Mouse (Mus musculus): ENCODE measurements around the gene Tctex1d1. TPM values are rescaled to one million over a fixed set of nuclear protein-coding genes. Genes with fewer than 3 reads are reported as not detected.

Tctex1d1 gene
- polyA plus RNA-seq, 1 experiment from 2014 or later: 0.76 TPM

DNA sequence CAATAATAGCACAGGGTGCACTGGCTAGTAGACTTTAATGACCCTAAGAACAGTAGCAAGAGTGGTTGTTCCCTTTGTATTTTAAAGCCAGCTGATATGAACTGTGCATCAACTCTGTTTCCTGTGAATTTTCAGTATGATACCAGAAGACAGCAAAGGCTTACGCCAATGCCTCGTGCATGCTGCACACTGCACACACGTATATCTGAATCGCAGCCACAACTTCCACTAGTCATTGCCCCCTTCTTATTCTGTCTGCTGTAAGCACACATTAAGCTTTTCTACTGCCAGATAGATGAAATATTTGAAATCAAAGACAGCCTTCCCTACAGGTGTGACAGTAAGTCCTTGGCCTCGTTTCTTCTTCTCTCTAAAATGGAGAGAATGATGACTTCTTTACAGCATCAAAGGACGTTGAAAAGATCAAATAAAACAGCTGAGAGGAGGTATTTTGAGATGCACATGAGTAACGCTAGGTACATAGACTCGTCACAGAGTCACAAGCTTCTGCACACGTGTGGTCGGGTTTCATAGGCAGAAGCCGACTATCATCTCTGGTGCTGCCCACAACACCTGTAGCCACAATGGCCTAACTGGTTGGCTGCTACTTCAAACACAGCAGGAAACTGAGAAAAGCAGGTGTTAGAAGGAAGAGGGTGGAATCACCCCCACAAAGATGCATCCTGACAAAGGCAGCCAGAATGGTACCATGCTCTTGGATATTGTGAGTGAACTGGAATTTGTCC is 12.4 kb downstream of the Tctex1d1 start:
- WGBS: 88% methylated on average over 11 of the region's 11 CpGs
- Histone ChIP-seq H3K9ac (ENCODE audit: low read length) (no peak overlapping the region), H3K4me2 (ENCODE audit: low read length) (no peak overlapping the region), H3K36me3 (ENCODE audit: control insufficient read depth, insufficient read depth, low read length) (no peaks in the 10 kb centered on the region), H3K4me3 (ENCODE audit: low read depth, low read length) (no peak overlapping the region), H3K4me1 (ENCODE audit: control insufficient read depth, insufficient read depth, low read length) (no peaks in the 10 kb centered on the region), H3K9me3 (replicated peaks; ENCODE audit: control insufficient read depth, low read length) (no peaks in the 10 kb centered on the region), H3K27me3 (replicated peaks; ENCODE audit: control insufficient read depth, insufficient read depth, low read length) (no peaks in the 10 kb centered on the region), H3K27ac (ENCODE audit: low read depth, low read length) (no peak overlapping the region)
- no peak for ATAC-seq
- DNase-seq (ENCODE audit: low spot score): no peak

DNA sequence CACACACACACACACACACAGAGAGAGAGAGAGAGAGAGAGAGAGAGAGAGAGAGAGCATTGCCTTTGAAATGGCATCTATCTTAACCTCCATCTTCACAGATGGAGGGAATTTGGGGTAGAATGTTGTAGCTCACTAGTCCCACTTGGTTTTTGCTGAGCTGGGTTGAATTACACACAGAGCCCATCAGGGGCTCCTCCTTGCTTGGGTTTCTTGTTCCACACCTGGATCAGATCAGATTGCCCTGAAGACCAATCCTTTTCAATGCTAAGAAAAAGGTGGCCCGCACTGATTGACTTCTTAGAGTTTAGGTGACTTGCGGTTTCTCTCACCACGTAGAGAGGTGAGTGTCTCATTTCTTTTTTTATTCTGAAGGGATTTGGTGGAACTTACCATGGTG is 13.3 kb downstream of the Tctex1d1 start:
- no peaks in the 10 kb centered on the region for H3K9me3 ChIP-seq (replicated peaks; ENCODE audit: control insufficient read depth, low read length)
- 60% methylated on average over 3 of the region's 3 CpGs for WGBS
- no peak for ATAC-seq

DNA sequence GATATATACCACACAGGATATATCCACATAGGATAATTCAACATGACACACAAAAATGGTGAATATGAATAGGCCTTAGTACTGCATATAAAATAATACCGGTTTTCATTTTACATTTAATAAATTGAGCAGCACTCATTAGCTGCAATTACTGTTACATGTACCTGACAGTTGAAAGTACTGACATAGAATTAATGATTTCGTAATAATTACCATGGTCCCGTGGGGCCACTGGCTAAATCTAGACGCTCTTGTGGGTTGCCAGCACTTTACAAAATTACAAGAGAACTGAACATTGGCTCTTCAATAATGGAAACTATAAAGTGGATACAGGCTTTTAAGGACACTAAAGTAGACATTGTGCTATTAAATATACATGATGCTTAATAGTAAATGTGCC is 26.3 kb downstream of the Tctex1d1 start:
- H3K9ac ChIP-seq (ENCODE audit: low read length): no peak overlapping the region
- DNase-seq (ENCODE audit: low spot score) (no peak), ATAC-seq (no peak)
- no peaks in the 10 kb centered on the region for H3K27me3 ChIP-seq (replicated peaks; ENCODE audit: control insufficient read depth, insufficient read depth, low read length)
- no peaks in the 10 kb centered on the region for H3K36me3 ChIP-seq (ENCODE audit: control insufficient read depth, insufficient read depth, low read length)
- WGBS: 86% methylated on average over 4 of the region's 4 CpGs
- H3K4me2 ChIP-seq (ENCODE audit: low read length): no peak overlapping the region
- H3K4me3 ChIP-seq (ENCODE audit: low read depth, low read length): no peak overlapping the region
- H3K27ac ChIP-seq (ENCODE audit: low read depth, low read length): no peak overlapping the region
- H3K9me3 ChIP-seq (replicated peaks; ENCODE audit: control insufficient read depth, low read length): no peaks in the 10 kb centered on the region
- H3K4me1 ChIP-seq (ENCODE audit: control insufficient read depth, insufficient read depth, low read length): peaks cover 5% of the 10 kb centered on the region; the same call in 1 of the 2 replicates

More for the DNA sequence above, 13.3 kb downstream of the Tctex1d1 start:
- no peaks in the 10 kb centered on the region for H3K4me1 ChIP-seq (ENCODE audit: control insufficient read depth, insufficient read depth, low read length)
- H3K27ac ChIP-seq (ENCODE audit: low read depth, low read length): no peak overlapping the region
- H3K4me3 ChIP-seq (ENCODE audit: low read depth, low read length): no peak overlapping the region
- no peak for DNase-seq (ENCODE audit: low spot score)
- H3K4me2 ChIP-seq (ENCODE audit: low read length): no peak overlapping the region
- no peaks in the 10 kb centered on the region for H3K27me3 ChIP-seq (replicated peaks; ENCODE audit: control insufficient read depth, insufficient read depth, low read length)
- H3K9ac ChIP-seq (ENCODE audit: low read length): no peak overlapping the region
- H3K36me3 ChIP-seq (ENCODE audit: control insufficient read depth, insufficient read depth, low read length): no peaks in the 10 kb centered on the region

DNA sequence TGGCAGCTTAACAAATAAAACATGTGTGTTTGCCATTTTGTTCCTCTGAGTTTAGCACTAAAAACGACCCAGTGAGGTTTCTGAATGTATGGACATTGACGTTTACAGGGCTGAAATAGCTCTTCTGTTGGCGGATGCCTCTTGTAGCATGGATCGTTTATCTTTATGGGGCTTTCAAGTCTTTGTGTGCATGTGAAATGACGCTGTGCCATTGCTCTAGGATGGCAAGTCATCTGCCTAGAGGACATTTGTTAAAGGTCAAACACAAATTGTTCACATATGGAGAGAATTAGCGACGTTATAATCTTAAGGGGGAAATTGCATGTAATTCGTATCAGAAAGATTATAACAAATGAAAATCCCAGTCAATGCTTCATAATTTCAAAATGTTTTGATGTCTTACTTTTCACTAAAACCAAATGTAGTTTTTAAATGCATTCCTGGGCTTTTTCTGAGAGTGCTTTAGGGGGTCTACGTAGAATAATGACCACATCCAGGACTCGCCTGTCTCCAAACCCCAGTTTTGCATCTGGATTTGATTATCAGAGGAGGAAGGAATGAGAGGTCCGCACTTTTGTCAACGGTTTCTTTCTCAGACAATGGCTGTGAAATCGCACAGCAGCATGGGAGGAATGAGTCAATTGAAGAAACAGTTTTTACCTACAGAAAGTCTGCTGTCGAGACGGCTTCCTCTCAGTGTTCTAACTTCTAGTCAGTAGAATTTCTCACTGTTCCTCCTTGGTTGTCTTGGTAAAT is 27.0 kb downstream of the Tctex1d1 start:
- Histone ChIP-seq H3K9ac (ENCODE audit: low read length) (no peak overlapping the region), H3K4me1 (ENCODE audit: control insufficient read depth, insufficient read depth, low read length) (peaks cover 5% of the 10 kb centered on the region; the same call in 1 of the 2 replicates), H3K9me3 (replicated peaks; ENCODE audit: control insufficient read depth, low read length) (no peaks in the 10 kb centered on the region), H3K27me3 (replicated peaks; ENCODE audit: control insufficient read depth, insufficient read depth, low read length) (no peaks in the 10 kb centered on the region), H3K36me3 (ENCODE audit: control insufficient read depth, insufficient read depth, low read length) (no peaks in the 10 kb centered on the region), H3K4me2 (ENCODE audit: low read length) (no peak overlapping the region), H3K27ac (ENCODE audit: low read depth, low read length) (no peak overlapping the region), H3K4me3 (ENCODE audit: low read depth, low read length) (no peak overlapping the region)
- WGBS: 78% methylated on average over 15 of the region's 15 CpGs
- no peak for ATAC-seq
- DNase-seq (ENCODE audit: low spot score): no peak

DNA sequence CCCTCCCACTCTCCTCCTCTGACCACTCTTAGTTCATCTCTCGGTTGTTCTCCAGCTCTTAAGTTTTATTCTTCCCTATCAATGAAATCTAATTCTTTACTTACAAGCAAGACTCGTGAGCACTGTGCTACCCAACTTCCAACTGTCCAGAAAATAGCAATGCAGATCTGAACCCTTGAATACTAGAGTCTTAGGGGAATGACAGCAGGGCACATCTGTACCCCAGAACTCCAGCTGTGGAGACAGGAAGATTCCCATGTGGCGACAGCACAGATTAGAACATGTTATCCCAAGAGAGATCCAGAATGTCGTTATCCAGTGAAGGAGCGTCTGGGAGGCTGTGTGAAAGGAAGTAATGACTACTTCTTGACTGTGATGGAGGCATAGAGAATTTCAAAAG is 27.9 kb downstream of the Tctex1d1 start:
- DNase-seq (ENCODE audit: low spot score) (no peak), ATAC-seq (no peak)
- peaks cover 5% of the 10 kb centered on the region; the same call in 1 of the 2 replicates for H3K4me1 ChIP-seq (ENCODE audit: control insufficient read depth, insufficient read depth, low read length)
- H3K4me3 ChIP-seq (ENCODE audit: low read depth, low read length): no peak overlapping the region
- H3K27me3 ChIP-seq (replicated peaks; ENCODE audit: control insufficient read depth, insufficient read depth, low read length): no peaks in the 10 kb centered on the region
- no peaks in the 10 kb centered on the region for H3K9me3 ChIP-seq (replicated peaks; ENCODE audit: control insufficient read depth, low read length)
- H3K27ac ChIP-seq (ENCODE audit: low read depth, low read length): no peak overlapping the region
- 82% methylated on average over 5 of the region's 5 CpGs for WGBS
- no peak overlapping the region for H3K4me2 ChIP-seq (ENCODE audit: low read length)
- no peak overlapping the region for H3K9ac ChIP-seq (ENCODE audit: low read length)
- no peaks in the 10 kb centered on the region for H3K36me3 ChIP-seq (ENCODE audit: control insufficient read depth, insufficient read depth, low read length)

DNA sequence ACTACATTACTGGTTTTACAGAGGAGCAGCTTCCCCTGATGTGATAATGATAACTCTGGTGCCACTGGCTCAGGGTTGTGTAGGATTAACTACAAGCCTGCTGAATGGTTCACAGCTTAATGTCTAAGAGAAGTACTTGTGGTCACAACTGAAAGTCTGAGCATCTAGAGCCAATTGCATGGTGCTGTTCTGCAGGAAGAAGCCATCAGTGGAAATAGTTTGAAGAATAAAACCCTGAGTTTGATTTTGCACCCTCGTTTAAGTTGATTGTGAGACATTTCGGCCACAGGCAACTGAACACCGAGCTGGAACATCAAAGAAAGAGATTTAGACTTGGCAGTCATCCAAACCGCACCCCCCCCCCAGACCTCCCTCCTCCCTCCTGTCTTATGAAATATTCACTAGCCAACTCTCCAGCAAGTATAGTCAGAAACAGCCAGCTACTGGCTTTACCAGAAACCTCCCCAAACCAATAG is 28.6 kb downstream of the Tctex1d1 start:
- Histone ChIP-seq H3K4me1 (ENCODE audit: control insufficient read depth, insufficient read depth, low read length) (peaks cover 5% of the 10 kb centered on the region; the same call in 1 of the 2 replicates), H3K4me2 (ENCODE audit: low read length) (no peak overlapping the region), H3K36me3 (ENCODE audit: control insufficient read depth, insufficient read depth, low read length) (no peaks in the 10 kb centered on the region), H3K27me3 (replicated peaks; ENCODE audit: control insufficient read depth, insufficient read depth, low read length) (no peaks in the 10 kb centered on the region), H3K4me3 (ENCODE audit: low read depth, low read length) (no peak overlapping the region), H3K27ac (ENCODE audit: low read depth, low read length) (no peak overlapping the region), H3K9ac (ENCODE audit: low read length) (no peak overlapping the region), H3K9me3 (replicated peaks; ENCODE audit: control insufficient read depth, low read length) (no peaks in the 10 kb centered on the region)
- peak; percentile 61 for ATAC-seq
- DNase-seq (ENCODE audit: low spot score): peak; percentile 65
- 15% methylated on average over 4 of the region's 4 CpGs for WGBS

DNA sequence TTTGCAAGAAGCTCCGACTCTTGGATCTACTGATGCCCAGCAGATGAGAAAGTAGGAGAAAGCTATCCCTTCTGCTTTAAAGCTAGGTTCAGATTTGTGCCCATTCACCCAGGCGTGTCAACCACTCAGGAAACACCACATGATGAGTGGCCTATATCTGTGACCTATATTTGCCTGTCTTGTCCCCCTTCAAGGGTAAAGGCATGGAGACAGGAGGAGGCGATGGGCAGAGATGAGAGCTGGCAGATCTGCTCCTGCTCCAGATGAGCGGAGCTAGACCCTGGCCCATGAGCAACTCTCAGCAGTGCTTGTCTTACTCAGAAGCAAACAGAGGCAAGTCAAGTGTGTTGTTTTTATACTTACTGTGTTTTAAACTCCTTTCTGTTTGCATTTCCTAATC is 32.3 kb downstream of the Tctex1d1 start:
- no peak for DNase-seq (ENCODE audit: low spot score)
- H3K4me2 ChIP-seq (ENCODE audit: low read length): no peak overlapping the region
- H3K4me3 ChIP-seq (ENCODE audit: low read depth, low read length): no peak overlapping the region
- no peak for ATAC-seq
- H3K9me3 ChIP-seq (replicated peaks; ENCODE audit: control insufficient read depth, low read length): no peaks in the 10 kb centered on the region
- H3K4me1 ChIP-seq (ENCODE audit: control insufficient read depth, insufficient read depth, low read length): peaks cover 5% of the 10 kb centered on the region; the same call in 1 of the 2 replicates
- no peak overlapping the region for H3K27ac ChIP-seq (ENCODE audit: low read depth, low read length)
- H3K9ac ChIP-seq (ENCODE audit: low read length): no peak overlapping the region
- H3K36me3 ChIP-seq (ENCODE audit: control insufficient read depth, insufficient read depth, low read length): no peaks in the 10 kb centered on the region
- WGBS: 96% methylated on average over 4 of the region's 4 CpGs
- H3K27me3 ChIP-seq (replicated peaks; ENCODE audit: control insufficient read depth, insufficient read depth, low read length): no peaks in the 10 kb centered on the region

DNA sequence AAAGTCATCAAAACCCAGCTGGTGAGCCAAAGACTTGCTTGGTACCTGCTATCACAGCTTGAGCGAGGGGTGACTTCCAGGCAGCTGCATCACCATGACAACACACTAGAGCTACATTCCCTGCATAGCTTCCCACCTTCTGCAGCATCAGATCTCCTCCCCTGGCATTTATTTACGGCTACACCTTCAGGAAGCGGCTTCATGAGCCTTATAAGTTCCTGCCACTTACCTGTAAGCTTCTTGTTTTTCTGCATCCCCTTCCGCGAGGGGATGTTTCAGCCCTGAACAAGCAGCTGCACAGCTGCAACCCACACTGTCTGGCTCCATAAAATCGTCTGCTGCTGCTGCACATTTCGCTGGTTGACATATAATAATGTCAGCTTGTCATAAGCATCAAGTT is 33.4 kb downstream of the Tctex1d1 start:
- no peak overlapping the region for H3K9ac ChIP-seq (ENCODE audit: low read length)
- no peaks in the 10 kb centered on the region for H3K27me3 ChIP-seq (replicated peaks; ENCODE audit: control insufficient read depth, insufficient read depth, low read length)
- peaks cover 2% of the 10 kb centered on the region; the same call in 1 of the 2 replicates for H3K4me1 ChIP-seq (ENCODE audit: control insufficient read depth, insufficient read depth, low read length)
- H3K36me3 ChIP-seq (ENCODE audit: control insufficient read depth, insufficient read depth, low read length): no peaks in the 10 kb centered on the region
- WGBS: 41% methylated on average over 7 of the region's 7 CpGs
- peak overlapping the region; percentile 24; the same call in 1 of the 2 replicates for H3K27ac ChIP-seq (ENCODE audit: low read depth, low read length)
- no peak overlapping the region for H3K4me3 ChIP-seq (ENCODE audit: low read depth, low read length)
- DNase-seq (ENCODE audit: low spot score) (peak; percentile 58), ATAC-seq (peak; percentile 76)
- H3K4me2 ChIP-seq (ENCODE audit: low read length): no peak overlapping the region
- H3K9me3 ChIP-seq (replicated peaks; ENCODE audit: control insufficient read depth, low read length): no peaks in the 10 kb centered on the region

DNA sequence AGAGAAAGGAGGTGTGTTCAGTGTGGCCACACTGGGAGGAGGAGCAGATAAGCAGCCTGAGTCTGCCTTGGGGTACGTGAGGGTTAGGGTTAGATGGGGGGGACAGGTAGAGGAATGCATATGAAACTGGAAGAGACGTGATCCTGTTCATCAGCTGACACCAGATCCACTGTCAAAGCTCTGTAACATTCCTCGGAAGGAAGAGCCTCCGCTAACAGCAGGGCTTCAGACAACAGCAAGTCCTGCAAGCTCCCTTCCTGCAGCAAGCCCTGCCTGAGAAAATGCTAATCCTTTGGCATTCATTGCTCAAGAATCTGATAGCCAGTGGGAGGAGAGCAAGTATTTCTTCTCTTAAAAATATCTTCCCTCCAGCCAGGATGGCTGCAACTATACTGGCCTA is 35.1 kb downstream of the Tctex1d1 start:
- no peak overlapping the region for H3K9ac ChIP-seq (ENCODE audit: low read length)
- H3K4me1 ChIP-seq (ENCODE audit: control insufficient read depth, insufficient read depth, low read length): no peaks in the 10 kb centered on the region
- DNase-seq (ENCODE audit: low spot score): peak; percentile 7
- H3K4me2 ChIP-seq (ENCODE audit: low read length): no peak overlapping the region
- no peaks in the 10 kb centered on the region for H3K9me3 ChIP-seq (replicated peaks; ENCODE audit: control insufficient read depth, low read length)
- WGBS: 4% methylated on average over 4 of the region's 4 CpGs
- no peak for ATAC-seq
- H3K4me3 ChIP-seq (ENCODE audit: low read depth, low read length): no peak overlapping the region
- no peaks in the 10 kb centered on the region for H3K36me3 ChIP-seq (ENCODE audit: control insufficient read depth, insufficient read depth, low read length)
- H3K27ac ChIP-seq (ENCODE audit: low read depth, low read length): no peak overlapping the region
- no peaks in the 10 kb centered on the region for H3K27me3 ChIP-seq (replicated peaks; ENCODE audit: control insufficient read depth, insufficient read depth, low read length)
